Mouse (Mus musculus): ENCODE measurements around the gene Gpld1.

GRCm38 (mm10) chr13:24893880-24894279 is 49.1 kb upstream of the Gpld1 start:
- TF ChIP-seq CTCF (IDR thresholded peaks at IDR 0.05; ENCODE audit: low read depth) = no peak
- TF ChIP-seq EP300 (IDR thresholded peaks at IDR 0.05; ENCODE audit: low read depth) = no peak

Measured in liver, postnatal 0 days (tissue).